Mouse (Mus musculus): ENCODE measurements around the gene Trpc7. TPM values are rescaled to one million over a fixed set of nuclear protein-coding genes. Genes with fewer than 3 reads are reported as not detected.

Gene Trpc7
- polyA plus RNA-seq, 1 experiment from 2014 or later = 6.3 TPM

DNA sequence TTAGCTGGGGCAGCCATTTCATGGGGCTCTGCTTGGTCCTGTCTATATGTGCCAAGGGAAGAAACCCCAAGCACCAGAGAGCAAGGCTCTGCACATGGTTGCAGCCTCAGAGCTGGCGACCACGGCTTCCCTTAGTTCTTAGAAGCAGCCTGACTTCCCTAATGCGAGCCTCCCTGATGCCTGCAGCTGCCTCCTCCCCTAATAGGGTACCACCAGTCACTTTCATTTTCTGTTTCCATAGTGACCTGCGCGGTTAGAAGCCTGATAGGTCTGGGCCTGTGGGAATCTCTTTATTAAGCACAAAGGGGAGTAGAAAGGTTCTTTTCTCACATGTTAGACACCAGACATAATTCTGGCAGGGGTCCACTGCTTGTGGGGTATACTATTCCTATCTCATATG is 121.5 kb downstream of the Trpc7 start:
- peaks cover 33% of the 10 kb centered on the region for H3K4me1 ChIP-seq (replicated peaks; ENCODE audit: control insufficient read depth, insufficient read depth, low read length)
- no peaks in the 10 kb centered on the region for H3K36me3 ChIP-seq (ENCODE audit: control insufficient read depth, insufficient read depth)
- ATAC-seq = peak; percentile 84
- no peak overlapping the region for H3K4me3 ChIP-seq (replicated peaks; ENCODE audit: low read length)
- no peaks in the 10 kb centered on the region for H3K9me3 ChIP-seq (ENCODE audit: control insufficient read depth, low read length)
- no peaks in the 10 kb centered on the region for H3K27me3 ChIP-seq (replicated peaks; ENCODE audit: control insufficient read depth, insufficient read depth, low read length)
- H3K4me2 ChIP-seq (ENCODE audit: low read length) = peak overlapping the region; percentile 26
- H3K9ac ChIP-seq (replicated peaks; ENCODE audit: low read depth, low read length) = peak overlapping the region; percentile 37
- 6% methylated on average over 5 of the region's 5 CpGs for WGBS
- H3K27ac ChIP-seq (ENCODE audit: low read length) = peak overlapping the region; percentile 83

DNA sequence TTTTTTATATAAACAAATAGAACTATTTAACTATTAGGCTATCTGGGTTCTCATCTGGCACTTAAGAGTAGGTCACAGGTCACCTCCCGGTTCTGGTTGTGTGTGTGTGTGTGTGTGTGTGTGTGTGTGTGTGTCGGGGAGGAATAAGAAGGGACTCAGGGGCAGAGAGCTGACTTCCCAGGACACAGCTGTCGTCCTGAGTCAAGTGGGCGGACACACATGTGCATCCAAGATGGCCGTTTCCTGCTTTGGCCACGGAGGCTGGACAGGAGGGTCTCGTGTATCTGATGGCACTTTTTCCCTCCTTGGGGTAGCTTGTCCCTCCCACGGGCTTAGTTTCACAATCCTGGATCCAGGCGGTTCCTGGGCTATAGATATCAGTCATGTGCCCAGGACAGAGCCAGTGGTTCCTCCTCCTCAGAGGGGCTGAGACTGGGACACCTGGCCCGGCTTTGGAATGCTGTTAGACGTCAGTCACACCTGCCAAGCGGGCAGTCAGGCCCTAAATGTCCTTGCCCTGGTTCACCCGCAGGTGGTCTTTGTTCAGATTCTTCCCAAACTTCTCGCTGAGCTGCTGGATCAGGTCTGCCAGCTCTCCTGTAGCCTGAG is 122.4 kb downstream of the Trpc7 start:
- Histone ChIP-seq H3K4me2 (ENCODE audit: low read length) (no peak overlapping the region), H3K36me3 (ENCODE audit: control insufficient read depth, insufficient read depth) (no peaks in the 10 kb centered on the region), H3K9ac (replicated peaks; ENCODE audit: low read depth, low read length) (no peak overlapping the region), H3K4me3 (replicated peaks; ENCODE audit: low read length) (no peak overlapping the region), H3K27ac (ENCODE audit: low read length) (peak overlapping the region; percentile 20; the same call in 1 of the 2 replicates), H3K9me3 (ENCODE audit: control insufficient read depth, low read length) (no peaks in the 10 kb centered on the region), H3K27me3 (replicated peaks; ENCODE audit: control insufficient read depth, insufficient read depth, low read length) (no peaks in the 10 kb centered on the region), H3K4me1 (replicated peaks; ENCODE audit: control insufficient read depth, insufficient read depth, low read length) (peaks cover 33% of the 10 kb centered on the region)
- 69% methylated on average over 14 of the region's 14 CpGs for WGBS
- no peak for ATAC-seq

DNA sequence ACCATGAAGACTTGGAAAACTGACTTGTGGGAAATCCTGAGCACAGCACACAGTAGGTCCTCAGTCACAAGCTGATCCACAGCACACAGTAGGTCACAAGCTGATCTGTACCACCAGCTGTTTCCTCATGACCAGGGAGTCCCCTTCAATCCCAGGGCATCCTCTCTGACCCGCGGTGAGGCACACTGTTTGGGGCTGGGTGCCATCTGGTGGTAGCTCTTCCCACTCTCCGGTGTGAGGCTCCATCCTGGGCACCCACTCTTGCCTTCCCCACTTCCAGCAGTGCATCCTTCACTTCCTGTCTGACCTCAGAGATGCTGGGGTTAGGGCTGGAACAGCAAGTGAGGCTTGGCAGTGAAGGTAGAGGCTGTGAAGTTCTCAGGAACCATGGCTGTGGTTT is 123.2 kb downstream of the Trpc7 start:
- no peaks in the 10 kb centered on the region for H3K9me3 ChIP-seq (ENCODE audit: control insufficient read depth, low read length)
- H3K27me3 ChIP-seq (replicated peaks; ENCODE audit: control insufficient read depth, insufficient read depth, low read length) = no peaks in the 10 kb centered on the region
- no peak for ATAC-seq
- H3K36me3 ChIP-seq (ENCODE audit: control insufficient read depth, insufficient read depth) = no peaks in the 10 kb centered on the region
- 51% methylated on average over 3 of the region's 3 CpGs for WGBS
- H3K4me3 ChIP-seq (replicated peaks; ENCODE audit: low read length) = no peak overlapping the region
- no peak overlapping the region for H3K9ac ChIP-seq (replicated peaks; ENCODE audit: low read depth, low read length)
- H3K4me2 ChIP-seq (ENCODE audit: low read length) = no peak overlapping the region
- H3K4me1 ChIP-seq (replicated peaks; ENCODE audit: control insufficient read depth, insufficient read depth, low read length) = peaks cover 33% of the 10 kb centered on the region
- H3K27ac ChIP-seq (ENCODE audit: low read length) = no peak overlapping the region

DNA sequence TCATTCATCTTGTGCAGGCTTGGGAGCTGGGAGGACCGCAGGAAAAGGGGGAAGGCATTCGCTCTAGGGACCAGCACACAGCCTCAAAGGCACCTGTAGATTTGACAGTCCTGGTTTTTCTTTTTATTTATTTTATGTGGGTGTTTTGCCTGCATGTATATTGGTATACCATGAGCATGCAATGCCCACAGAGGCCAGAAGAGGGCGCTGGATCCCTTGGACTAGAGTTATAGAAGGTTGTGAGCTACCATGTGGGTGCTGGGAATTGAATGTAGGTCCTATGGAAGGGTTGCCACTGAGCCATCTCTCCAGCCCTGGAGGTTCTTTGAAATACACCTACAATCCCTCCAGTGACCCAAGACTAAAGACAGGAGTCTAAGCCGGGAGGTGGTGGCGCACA is 125.0 kb downstream of the Trpc7 start:
- WGBS = 59% methylated on average over 5 of the region's 5 CpGs
- no peak overlapping the region for H3K9ac ChIP-seq (replicated peaks; ENCODE audit: low read depth, low read length)

DNA sequence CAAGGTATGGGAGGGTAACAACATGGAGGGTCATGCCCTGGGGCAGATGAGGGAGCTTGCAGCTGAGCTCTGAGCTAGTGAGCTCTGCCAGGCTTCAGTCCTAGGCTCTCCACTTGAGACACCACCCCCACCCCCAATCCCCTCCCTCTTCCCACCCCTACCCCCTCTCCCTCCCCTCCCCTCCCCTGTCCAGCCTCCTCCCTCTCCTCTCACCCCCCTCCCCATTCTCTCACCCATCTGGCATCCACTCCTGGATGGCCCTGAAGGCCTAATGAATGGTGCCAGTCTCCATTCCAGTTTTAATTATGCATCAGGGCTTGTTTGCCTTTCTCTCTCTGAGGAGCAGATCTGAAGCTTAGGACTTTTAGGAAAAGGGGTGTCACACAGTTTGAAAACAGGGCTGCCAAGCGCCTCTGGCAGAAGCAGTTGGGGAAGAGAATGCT is 125.6 kb downstream of the Trpc7 start:
- H3K27me3 ChIP-seq (replicated peaks; ENCODE audit: control insufficient read depth, insufficient read depth, low read length) = no peaks in the 10 kb centered on the region
- H3K9me3 ChIP-seq (ENCODE audit: control insufficient read depth, low read length) = no peaks in the 10 kb centered on the region
- no peaks in the 10 kb centered on the region for H3K36me3 ChIP-seq (ENCODE audit: control insufficient read depth, insufficient read depth)
- no peak overlapping the region for H3K9ac ChIP-seq (replicated peaks; ENCODE audit: low read depth, low read length)
- 13% methylated on average over 1 of the region's 1 CpGs for WGBS
- peak; percentile 75 for ATAC-seq
- H3K27ac ChIP-seq (ENCODE audit: low read length) = peak overlapping the region; percentile 73
- H3K4me2 ChIP-seq (ENCODE audit: low read length) = no peak overlapping the region
- no peak overlapping the region for H3K4me3 ChIP-seq (replicated peaks; ENCODE audit: low read length)
- peaks cover 33% of the 10 kb centered on the region for H3K4me1 ChIP-seq (replicated peaks; ENCODE audit: control insufficient read depth, insufficient read depth, low read length)

More for the DNA sequence above, 125.0 kb downstream of the Trpc7 start:
- ATAC-seq = no peak
- H3K4me2 ChIP-seq (ENCODE audit: low read length) = no peak overlapping the region
- no peaks in the 10 kb centered on the region for H3K36me3 ChIP-seq (ENCODE audit: control insufficient read depth, insufficient read depth)
- H3K4me3 ChIP-seq (replicated peaks; ENCODE audit: low read length) = no peak overlapping the region
- no peaks in the 10 kb centered on the region for H3K27me3 ChIP-seq (replicated peaks; ENCODE audit: control insufficient read depth, insufficient read depth, low read length)
- H3K9me3 ChIP-seq (ENCODE audit: control insufficient read depth, low read length) = no peaks in the 10 kb centered on the region
- H3K27ac ChIP-seq (ENCODE audit: low read length) = peak overlapping the region; percentile 73
- H3K4me1 ChIP-seq (replicated peaks; ENCODE audit: control insufficient read depth, insufficient read depth, low read length) = peaks cover 33% of the 10 kb centered on the region

DNA sequence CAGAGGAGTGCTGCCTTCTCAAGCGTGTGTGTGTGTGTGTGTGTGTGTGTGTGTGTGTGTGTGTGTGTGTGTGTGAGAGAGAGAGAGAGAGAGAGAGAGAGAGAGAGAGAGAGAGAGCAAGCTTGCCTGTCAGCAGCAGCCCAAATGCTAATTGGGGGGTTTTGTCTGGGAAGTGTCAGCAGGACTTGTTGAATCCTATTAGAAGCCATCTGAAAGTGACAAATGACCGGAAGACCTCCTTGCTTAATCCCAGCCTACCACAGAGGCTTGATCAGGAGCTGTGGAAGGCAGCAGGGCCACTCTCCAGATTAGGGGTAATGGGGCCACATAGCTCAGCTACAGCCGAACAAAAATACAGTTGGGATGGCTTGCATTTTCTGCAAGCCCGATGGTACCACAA is 126.4 kb downstream of the Trpc7 start:
- Histone ChIP-seq H3K9me3 (ENCODE audit: control insufficient read depth, low read length) (no peaks in the 10 kb centered on the region), H3K27me3 (replicated peaks; ENCODE audit: control insufficient read depth, insufficient read depth, low read length) (no peaks in the 10 kb centered on the region), H3K4me2 (ENCODE audit: low read length) (no peak overlapping the region), H3K27ac (ENCODE audit: low read length) (peak overlapping the region; percentile 35; the same call in 1 of the 2 replicates), H3K9ac (replicated peaks; ENCODE audit: low read depth, low read length) (no peak overlapping the region), H3K4me1 (replicated peaks; ENCODE audit: control insufficient read depth, insufficient read depth, low read length) (peaks cover 27% of the 10 kb centered on the region), H3K4me3 (replicated peaks; ENCODE audit: low read length) (no peak overlapping the region), H3K36me3 (ENCODE audit: control insufficient read depth, insufficient read depth) (no peaks in the 10 kb centered on the region)
- no peak for ATAC-seq
- WGBS = 17% methylated on average over 4 of the region's 4 CpGs

DNA sequence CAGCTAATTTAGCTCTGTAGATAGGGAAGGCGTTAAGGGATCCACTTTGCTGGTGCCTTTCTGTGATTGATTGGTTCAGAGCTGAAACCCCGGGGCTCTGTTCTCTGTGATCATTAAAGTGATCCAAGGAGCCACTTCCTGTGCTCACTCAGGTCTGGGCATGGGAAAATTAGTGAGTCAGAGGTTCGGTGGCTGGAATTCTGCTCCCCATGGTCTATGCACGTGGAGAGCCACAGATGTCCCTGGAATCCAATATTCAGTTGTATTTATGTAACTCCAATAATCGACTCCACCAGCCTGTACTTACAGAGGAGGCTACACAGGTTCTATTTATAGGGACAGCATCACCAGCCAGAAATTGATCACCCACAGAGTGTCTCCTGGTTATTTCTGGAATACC is 129.6 kb downstream of the Trpc7 start:
- Histone ChIP-seq H3K4me2 (ENCODE audit: low read length) (no peak overlapping the region), H3K36me3 (ENCODE audit: control insufficient read depth, insufficient read depth) (no peaks in the 10 kb centered on the region), H3K4me1 (replicated peaks; ENCODE audit: control insufficient read depth, insufficient read depth, low read length) (peaks cover 30% of the 10 kb centered on the region), H3K9me3 (ENCODE audit: control insufficient read depth, low read length) (no peaks in the 10 kb centered on the region), H3K9ac (replicated peaks; ENCODE audit: low read depth, low read length) (no peak overlapping the region), H3K4me3 (replicated peaks; ENCODE audit: low read length) (no peak overlapping the region), H3K27ac (ENCODE audit: low read length) (no peak overlapping the region), H3K27me3 (replicated peaks; ENCODE audit: control insufficient read depth, insufficient read depth, low read length) (no peaks in the 10 kb centered on the region)
- ATAC-seq = no peak
- WGBS = 59% methylated on average over 5 of the region's 5 CpGs

DNA sequence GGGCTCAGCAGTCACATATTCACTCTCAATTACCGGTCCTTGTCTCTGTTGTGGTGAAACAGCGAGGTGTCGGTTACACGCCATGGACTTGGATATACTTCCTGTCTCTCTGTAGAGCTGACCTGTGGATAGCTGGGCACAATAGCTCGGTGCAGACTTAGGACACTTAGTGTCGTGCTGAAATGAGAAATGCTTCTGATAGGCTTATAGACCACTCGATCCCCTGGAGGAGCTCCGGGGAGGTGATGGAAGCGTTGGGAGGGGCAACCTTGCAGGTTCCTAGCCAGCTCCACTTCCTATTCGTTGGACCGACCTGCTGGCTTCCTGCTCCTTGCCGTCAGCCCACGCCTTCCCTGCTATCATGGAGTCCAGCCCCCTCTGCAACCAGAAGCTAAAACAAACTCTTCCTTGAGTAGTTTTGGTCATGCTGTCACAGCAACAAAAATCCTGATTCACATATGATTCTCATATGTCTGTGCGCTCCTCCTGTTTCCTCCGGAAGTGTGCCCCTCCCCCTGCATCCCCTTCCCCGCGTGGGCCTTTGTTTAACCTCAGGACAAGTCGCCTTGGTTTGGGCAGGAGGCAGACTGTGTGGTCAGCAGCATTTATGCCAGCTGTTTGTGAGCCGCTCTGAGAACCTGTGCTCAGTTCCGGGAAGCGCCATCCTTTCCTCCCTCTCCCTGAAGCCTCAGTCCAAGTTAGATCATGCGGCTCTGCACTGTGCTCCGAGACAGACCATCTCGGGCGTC is 130.3 kb downstream of the Trpc7 start:
- no peak overlapping the region for H3K27ac ChIP-seq (ENCODE audit: low read length)
- no peak overlapping the region for H3K9ac ChIP-seq (replicated peaks; ENCODE audit: low read depth, low read length)
- no peak overlapping the region for H3K4me3 ChIP-seq (replicated peaks; ENCODE audit: low read length)
- H3K4me2 ChIP-seq (ENCODE audit: low read length) = no peak overlapping the region
- no peaks in the 10 kb centered on the region for H3K36me3 ChIP-seq (ENCODE audit: control insufficient read depth, insufficient read depth)
- no peaks in the 10 kb centered on the region for H3K9me3 ChIP-seq (ENCODE audit: control insufficient read depth, low read length)
- WGBS = 61% methylated on average over 25 of the region's 25 CpGs
- peaks cover 25% of the 10 kb centered on the region for H3K4me1 ChIP-seq (replicated peaks; ENCODE audit: control insufficient read depth, insufficient read depth, low read length)
- no peak for ATAC-seq
- no peaks in the 10 kb centered on the region for H3K27me3 ChIP-seq (replicated peaks; ENCODE audit: control insufficient read depth, insufficient read depth, low read length)

DNA sequence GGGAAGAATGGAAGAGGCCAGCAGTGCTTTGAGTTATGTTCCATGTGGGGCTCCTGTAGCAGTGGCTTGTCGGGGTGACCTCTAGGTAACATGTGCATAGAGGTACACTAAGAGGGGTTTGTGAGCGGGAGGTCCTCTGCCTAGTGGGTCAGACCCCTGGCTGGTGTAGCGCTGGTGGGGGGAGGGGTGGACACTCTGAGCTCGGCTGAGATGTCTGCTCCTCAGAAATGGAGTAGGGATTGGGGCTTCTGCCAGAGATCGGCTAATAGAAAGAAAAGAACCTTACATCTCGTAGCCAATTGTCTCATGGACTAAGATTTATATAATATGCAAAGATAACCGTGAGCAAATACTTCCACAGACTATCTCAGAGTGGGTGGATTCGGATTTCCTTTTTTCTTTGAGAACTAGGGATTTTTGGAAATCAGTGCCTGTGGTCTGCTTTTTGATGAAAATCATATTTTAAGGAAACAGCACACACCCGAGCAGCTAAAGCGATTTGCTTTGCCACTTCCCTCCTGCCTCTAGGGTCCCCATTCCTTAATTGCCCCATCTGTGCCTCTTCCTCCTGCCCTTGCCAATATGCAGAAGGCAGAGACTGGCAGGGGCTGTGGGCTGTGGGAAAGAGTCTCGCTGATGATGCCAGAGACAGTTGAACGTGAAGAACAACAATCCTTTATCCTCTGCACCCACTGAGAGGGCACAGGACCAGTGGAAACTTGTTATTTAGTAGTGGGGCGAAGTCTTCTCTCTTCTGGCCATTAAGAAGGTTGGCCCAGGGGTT is 133.2 kb downstream of the Trpc7 start:
- ATAC-seq = peak; percentile 72

More for the DNA sequence above, 133.2 kb downstream of the Trpc7 start:
- H3K27ac ChIP-seq (ENCODE audit: low read length) = no peak overlapping the region
- H3K27me3 ChIP-seq (replicated peaks; ENCODE audit: control insufficient read depth, insufficient read depth, low read length) = no peaks in the 10 kb centered on the region
- H3K4me3 ChIP-seq (replicated peaks; ENCODE audit: low read length) = no peak overlapping the region
- 34% methylated on average over 13 of the region's 13 CpGs for WGBS
- peaks cover 14% of the 10 kb centered on the region for H3K4me1 ChIP-seq (replicated peaks; ENCODE audit: control insufficient read depth, insufficient read depth, low read length)
- H3K9ac ChIP-seq (replicated peaks; ENCODE audit: low read depth, low read length) = no peak overlapping the region
- H3K4me2 ChIP-seq (ENCODE audit: low read length) = no peak overlapping the region
- H3K36me3 ChIP-seq (ENCODE audit: control insufficient read depth, insufficient read depth) = no peaks in the 10 kb centered on the region
- no peaks in the 10 kb centered on the region for H3K9me3 ChIP-seq (ENCODE audit: control insufficient read depth, low read length)

All from forebrain, embryonic 16.5 days (tissue).